Mouse (Mus musculus): ENCODE data around the gene Shprh. TPM values are rescaled to one million over a fixed set of nuclear protein-coding genes. Genes with fewer than 3 reads are reported as not detected.

The Shprh gene
- polyA plus RNA-seq (2015; fragmentation: Nextera tagmentation; extraction: Ambion mirVana): 17.6 and 17.7 TPM in 2 replicates

DNA sequence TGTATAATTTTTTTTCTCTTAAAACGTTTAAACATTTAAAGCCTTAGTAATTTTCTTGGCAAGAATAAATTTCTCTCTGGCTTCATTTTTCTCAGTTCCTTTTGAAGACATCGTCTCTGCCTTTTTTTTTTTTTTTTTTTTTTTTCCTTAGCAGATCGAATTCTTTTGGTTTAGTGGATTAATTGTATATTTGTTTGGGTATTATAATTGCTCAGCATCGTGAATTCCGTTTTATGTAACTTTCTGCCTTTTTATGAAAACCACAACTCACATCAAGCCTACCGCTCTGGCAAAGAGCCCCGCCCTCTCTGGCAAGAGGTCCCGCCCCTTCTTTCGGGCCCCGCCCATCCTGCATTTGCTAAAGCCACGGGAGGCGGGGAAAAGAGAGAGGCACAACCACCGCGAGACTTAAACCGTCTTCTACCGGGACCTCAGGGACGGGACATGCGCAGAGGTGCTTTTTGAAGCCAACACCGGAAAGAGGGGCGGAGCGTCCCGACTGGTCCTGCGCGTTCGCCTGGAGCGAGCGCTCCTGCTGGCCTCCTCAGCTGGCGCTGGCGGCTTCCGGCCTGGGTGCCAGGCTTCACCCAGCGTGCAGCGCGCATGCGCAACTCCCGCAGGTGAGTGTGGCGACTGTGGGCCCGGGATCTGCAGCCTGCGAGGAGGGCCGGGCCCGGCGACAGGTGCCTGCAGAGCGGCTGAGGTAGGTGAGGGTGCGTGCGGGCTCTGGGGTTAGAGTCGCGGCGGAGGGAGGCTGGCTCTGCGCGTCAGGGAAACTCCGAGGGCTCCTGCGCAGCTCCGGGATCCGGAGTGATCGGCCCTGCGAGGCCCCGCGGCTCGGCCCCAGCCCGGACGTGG is at the start of gene Shprh:
Gene Shprh, plus strand, starts transcription at position 544 of the 858 bp plus-strand sequence.
- Histone ChIP-seq H3K4me1 (peaks cover 14% of the 10 kb centered on the region), H3K9ac (peak within 1 kb of the TSS; percentile 93), H3K27ac (peak within 1 kb of the TSS; percentile 86), H3K36me3 (peaks cover 24% of the 10 kb centered on the region), H3K9me3 (replicated peaks) (no peaks in the 10 kb centered on the region), H3K4me3 (replicated peaks) (peak within 1 kb of the TSS; percentile 96), H3K27me3 (no peaks in the 10 kb centered on the region), H3K4me2 (peak within 1 kb of the TSS; percentile 68)
- peak; percentile 100 for ATAC-seq (replicated peaks; ENCODE audit: low FRiP score)
- 1% methylated on average over 60 of the region's 60 CpGs for WGBS

DNA sequence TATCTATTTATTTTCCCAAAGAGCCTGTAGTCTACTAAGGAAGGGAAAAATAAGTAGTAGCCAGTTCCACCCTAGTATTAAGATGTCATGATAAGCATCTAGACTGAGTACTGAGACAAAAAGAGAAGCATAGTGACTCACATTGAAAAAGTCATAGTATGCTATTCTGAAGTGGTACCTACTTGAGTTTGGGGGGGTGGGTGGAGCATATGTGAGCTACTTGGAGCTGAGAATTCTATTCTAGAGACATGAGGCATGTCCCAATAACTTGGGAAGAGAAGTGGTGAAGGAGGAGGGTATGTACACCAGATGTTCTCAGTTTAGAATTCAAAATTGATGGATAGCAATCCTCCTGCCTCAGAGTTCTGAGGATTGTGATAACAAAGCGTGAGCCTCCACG is 27.4 kb upstream of the Shprh start:
- Histone ChIP-seq H3K4me3 (replicated peaks) (no peak overlapping the region), H3K9me3 (replicated peaks) (no peaks in the 10 kb centered on the region), H3K9ac (no peak overlapping the region), H3K4me1 (no peaks in the 10 kb centered on the region), H3K27me3 (no peaks in the 10 kb centered on the region), H3K36me3 (no peaks in the 10 kb centered on the region), H3K27ac (no peak overlapping the region), H3K4me2 (no peak overlapping the region)
- ATAC-seq (replicated peaks; ENCODE audit: low FRiP score): no peak
- WGBS: 89% methylated on average over 2 of the region's 2 CpGs

DNA sequence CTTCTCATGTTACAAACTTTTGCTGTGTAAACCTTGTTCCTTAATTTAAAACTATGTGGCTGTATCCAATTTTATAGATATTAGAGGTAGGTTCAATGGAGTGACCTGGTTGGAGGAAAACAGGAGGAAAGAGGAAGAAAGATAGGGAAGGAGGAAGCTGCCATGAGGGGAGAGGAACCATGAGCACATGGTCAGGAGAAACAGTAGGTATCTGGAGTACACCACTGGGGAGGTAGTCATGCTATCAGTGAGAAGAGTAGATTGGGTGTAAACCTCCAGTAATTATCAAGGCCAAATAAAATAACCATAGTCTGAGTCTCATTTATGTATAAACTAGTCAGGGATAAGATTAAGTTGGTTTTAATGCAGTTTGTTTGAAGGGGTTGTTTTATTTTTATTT is 3.6 kb upstream of the Shprh start:
- no peaks in the 10 kb centered on the region for H3K27me3 ChIP-seq
- H3K27ac ChIP-seq: no peak overlapping the region
- H3K36me3 ChIP-seq: no peaks in the 10 kb centered on the region
- no peak overlapping the region for H3K4me3 ChIP-seq (replicated peaks)
- no peaks in the 10 kb centered on the region; the same call in 1 of the 2 replicates for H3K9me3 ChIP-seq (replicated peaks)
- peaks cover 8% of the 10 kb centered on the region for H3K4me1 ChIP-seq
- no peak overlapping the region for H3K9ac ChIP-seq
- no peak overlapping the region for H3K4me2 ChIP-seq
- ATAC-seq (replicated peaks; ENCODE audit: low FRiP score): no peak

DNA sequence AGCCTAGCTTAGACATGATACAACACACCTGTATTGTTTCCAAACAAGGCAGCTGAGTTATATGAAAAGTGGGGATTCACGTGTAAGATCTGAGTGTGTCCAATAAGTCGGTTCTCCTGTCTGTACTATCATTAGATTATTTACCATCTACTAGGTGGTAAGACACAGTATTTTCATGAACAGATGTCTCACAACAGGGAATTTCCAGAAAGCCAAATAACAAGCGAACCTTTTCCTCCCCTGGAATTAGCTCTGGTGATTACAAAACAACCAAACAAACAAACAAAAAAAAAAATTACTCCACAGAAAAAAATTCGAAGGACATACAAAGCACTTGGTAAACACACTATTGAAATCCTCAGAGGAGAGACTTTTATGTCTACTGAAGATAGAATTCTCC is 781 bp upstream of the Shprh start:
- H3K9ac ChIP-seq: no peak overlapping the region
- no peak for ATAC-seq (replicated peaks; ENCODE audit: low FRiP score)
- peak overlapping the region; percentile 68; the same call in 1 of the 2 replicates for H3K4me2 ChIP-seq
- H3K36me3 ChIP-seq: peaks cover 20% of the 10 kb centered on the region
- 78% methylated on average over 4 of the region's 4 CpGs for WGBS
- no peak overlapping the region; the same call in 1 of the 2 replicates for H3K4me3 ChIP-seq (replicated peaks)
- H3K4me1 ChIP-seq: peaks cover 14% of the 10 kb centered on the region
- no peak overlapping the region for H3K27ac ChIP-seq
- H3K9me3 ChIP-seq (replicated peaks): no peaks in the 10 kb centered on the region
- no peaks in the 10 kb centered on the region for H3K27me3 ChIP-seq

DNA sequence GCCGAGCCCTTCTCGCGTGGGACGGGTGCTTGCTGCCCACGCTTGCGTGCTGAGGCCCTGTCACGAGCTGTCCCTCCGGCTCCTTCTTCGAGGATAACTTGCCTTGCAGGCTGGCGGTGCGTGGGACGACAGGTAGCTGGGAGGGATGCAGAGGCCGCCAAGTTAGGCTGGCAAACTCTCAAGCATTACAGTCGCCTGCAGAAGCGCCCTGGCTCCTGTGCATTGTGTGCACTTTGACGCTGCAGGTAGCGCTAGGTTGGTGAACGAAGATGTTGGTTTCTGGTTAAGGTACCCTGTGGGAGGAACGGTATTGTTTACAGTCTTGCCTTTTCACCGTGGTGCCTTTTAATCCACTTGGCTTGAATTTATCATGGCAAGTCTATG is 507 bp downstream of the Shprh start:
- under 1% methylated on average over 20 of the region's 20 CpGs for WGBS
- Histone ChIP-seq H3K27ac (peak overlapping the region; percentile 86), H3K4me1 (peaks cover 14% of the 10 kb centered on the region), H3K4me3 (replicated peaks) (peak overlapping the region; percentile 96), H3K4me2 (peak overlapping the region; percentile 68), H3K36me3 (peaks cover 28% of the 10 kb centered on the region), H3K27me3 (no peaks in the 10 kb centered on the region), H3K9ac (peak overlapping the region; percentile 93), H3K9me3 (replicated peaks) (no peaks in the 10 kb centered on the region)
- ATAC-seq (replicated peaks; ENCODE audit: low FRiP score): no peak; the same call in 1 of the 2 replicates

DNA sequence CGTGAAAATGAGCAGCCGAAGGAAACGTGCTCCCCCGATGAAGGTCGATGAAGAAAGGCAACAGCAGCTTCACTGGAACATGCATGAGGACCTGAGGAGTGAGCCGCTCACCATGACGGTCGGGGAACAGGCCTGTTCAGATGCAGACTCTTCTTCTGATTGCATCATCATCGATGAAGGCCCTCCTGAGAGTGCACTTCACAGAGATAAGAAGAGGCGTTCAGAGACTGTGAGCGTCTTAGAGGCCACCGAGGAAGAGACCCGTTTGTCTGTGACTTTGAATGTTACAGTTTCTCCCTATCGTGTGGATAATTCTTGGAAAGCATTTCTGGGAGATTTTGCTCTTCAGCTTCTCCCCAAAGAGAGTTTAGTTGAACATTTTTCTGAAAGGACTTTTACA is 2.4 kb downstream of the Shprh start:
- Histone ChIP-seq H3K4me1 (peaks cover 14% of the 10 kb centered on the region), H3K9me3 (replicated peaks) (no peaks in the 10 kb centered on the region), H3K4me2 (no peak overlapping the region), H3K27ac (no peak overlapping the region), H3K4me3 (replicated peaks) (no peak overlapping the region), H3K9ac (no peak overlapping the region), H3K27me3 (no peaks in the 10 kb centered on the region), H3K36me3 (peaks cover 46% of the 10 kb centered on the region)
- ATAC-seq (replicated peaks; ENCODE audit: low FRiP score): no peak
- WGBS: 93% methylated on average over 14 of the region's 14 CpGs

DNA sequence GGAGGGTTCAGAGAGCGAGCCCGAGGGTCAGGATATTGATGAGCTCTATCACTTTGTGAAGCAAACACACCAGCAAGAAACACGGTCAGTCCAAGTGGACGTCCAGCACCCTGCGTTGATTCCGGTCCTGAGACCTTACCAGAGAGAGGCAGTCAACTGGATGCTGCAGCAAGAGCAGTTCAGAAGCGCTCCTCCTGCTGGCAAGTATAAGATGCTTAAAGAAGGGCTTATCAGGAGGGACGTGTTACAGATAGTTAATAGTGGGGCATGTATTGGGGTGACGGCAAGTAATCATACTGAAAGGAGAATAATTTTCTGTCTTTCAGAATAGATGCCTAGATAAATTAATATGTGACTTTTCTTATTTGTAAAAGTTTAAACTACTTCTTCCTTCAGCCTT is 7.8 kb downstream of the Shprh start:
- no peaks in the 10 kb centered on the region for H3K9me3 ChIP-seq (replicated peaks)
- H3K27me3 ChIP-seq: no peaks in the 10 kb centered on the region
- no peaks in the 10 kb centered on the region for H3K4me1 ChIP-seq
- no peak overlapping the region for H3K9ac ChIP-seq
- H3K36me3 ChIP-seq: peaks cover 75% of the 10 kb centered on the region
- WGBS: 93% methylated on average over 9 of the region's 9 CpGs
- no peak for ATAC-seq (replicated peaks; ENCODE audit: low FRiP score)
- no peak overlapping the region for H3K27ac ChIP-seq
- H3K4me2 ChIP-seq: no peak overlapping the region
- no peak overlapping the region for H3K4me3 ChIP-seq (replicated peaks)

DNA sequence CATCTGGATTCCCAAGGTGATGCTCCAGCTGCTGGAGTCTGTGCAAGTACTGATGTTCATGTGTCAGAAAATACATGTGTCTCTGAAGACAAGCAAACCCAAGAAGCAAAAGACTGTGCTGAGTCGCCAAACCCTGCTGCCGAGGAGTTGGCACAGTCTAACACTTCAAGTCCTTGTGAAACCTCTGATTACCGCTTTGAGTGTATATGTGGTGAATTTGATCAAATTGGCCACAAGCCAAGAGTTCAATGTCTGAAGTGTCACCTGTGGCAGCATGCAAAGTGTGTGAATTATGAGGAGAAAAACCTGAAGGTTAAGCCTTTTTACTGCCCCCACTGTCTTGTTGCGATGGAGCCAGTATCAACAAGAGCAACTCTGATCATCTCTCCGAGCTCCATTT is 15.3 kb downstream of the Shprh start:
- H3K27me3 ChIP-seq: no peaks in the 10 kb centered on the region
- no peak for ATAC-seq (replicated peaks; ENCODE audit: low FRiP score)
- H3K9me3 ChIP-seq (replicated peaks): no peaks in the 10 kb centered on the region
- H3K36me3 ChIP-seq: peaks cover 78% of the 10 kb centered on the region
- no peak overlapping the region for H3K27ac ChIP-seq
- no peak overlapping the region for H3K4me3 ChIP-seq (replicated peaks)
- H3K4me1 ChIP-seq: no peaks in the 10 kb centered on the region
- no peak overlapping the region for H3K9ac ChIP-seq
- H3K4me2 ChIP-seq: no peak overlapping the region
- WGBS: 90% methylated on average over 5 of the region's 5 CpGs

DNA sequence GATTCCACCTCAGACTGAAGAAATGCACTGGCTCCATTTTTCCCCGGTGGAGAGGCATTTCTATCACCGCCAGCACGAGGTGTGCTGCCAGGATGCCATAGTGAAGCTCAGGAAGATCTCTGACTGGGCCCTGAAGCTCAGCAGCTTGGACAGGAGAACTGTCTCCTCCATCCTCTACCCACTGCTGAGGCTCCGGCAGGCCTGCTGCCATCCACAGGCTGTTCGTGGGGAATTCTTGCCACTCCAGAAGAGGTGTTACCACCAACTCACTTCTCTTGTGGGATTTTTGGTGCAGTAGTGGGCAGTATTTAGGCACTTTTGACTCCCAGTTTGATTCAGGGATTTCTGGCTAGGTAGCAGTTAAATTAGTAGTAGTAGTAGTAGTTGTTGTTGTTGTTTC is 21.0 kb downstream of the Shprh start:
- Histone ChIP-seq H3K27me3 (no peaks in the 10 kb centered on the region), H3K4me2 (no peak overlapping the region), H3K9ac (no peak overlapping the region), H3K4me3 (replicated peaks) (no peak overlapping the region), H3K36me3 (peaks cover 86% of the 10 kb centered on the region), H3K9me3 (replicated peaks) (no peaks in the 10 kb centered on the region), H3K4me1 (no peaks in the 10 kb centered on the region), H3K27ac (no peak overlapping the region)
- WGBS: 92% methylated on average over 5 of the region's 5 CpGs
- ATAC-seq (replicated peaks; ENCODE audit: low FRiP score): no peak

DNA sequence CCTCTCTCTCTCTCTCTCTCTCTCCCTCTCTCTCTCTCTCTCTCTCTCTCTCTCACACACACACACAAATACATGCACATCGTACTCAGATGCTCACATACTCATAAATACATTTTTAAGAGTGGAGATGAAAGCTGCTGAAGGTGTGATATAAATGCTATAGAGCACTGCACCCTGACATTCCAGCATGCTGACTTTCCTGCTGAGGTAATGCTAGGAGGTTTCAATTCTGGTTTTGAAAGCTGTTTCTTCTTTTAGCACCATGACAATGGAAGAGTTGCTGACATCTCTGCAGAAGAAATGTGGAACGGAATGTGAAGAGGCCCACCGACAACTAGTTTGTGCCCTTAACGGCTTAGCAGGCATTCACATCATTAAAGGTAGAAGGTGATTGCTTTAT is 22.4 kb downstream of the Shprh start:
- whole genome bisulfite sequencing: 90% methylated on average over 4 of the region's 4 CpGs
- Histone ChIP-seq H3K9ac (no peak overlapping the region), H3K4me3 (replicated peaks) (no peak overlapping the region), H3K36me3 (peaks cover 81% of the 10 kb centered on the region), H3K27me3 (no peaks in the 10 kb centered on the region), H3K4me1 (no peaks in the 10 kb centered on the region), H3K27ac (no peak overlapping the region), H3K4me2 (no peak overlapping the region), H3K9me3 (replicated peaks) (no peaks in the 10 kb centered on the region)
- ATAC-seq (replicated peaks; ENCODE audit: low FRiP score): no peak

DNA sequence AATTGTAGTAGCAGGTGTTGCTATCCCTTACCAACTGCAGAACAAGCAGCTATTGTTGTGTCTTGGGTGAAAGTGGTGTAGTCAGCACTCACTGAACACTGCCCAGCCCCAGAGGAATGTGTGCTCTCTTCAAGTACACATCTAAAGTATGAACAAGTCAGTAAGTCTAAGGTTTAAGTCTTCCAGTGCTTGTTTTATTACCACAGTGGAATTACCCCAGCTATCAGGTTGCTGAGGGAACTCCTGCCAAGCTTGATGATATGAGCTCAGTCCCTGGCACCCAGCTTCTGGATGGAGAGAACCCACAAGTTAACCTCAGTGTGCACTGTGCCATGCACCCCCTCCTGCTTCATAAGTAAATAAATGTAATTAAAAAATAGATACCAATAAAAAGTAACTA is 23.3 kb downstream of the Shprh start:
- no peak overlapping the region for H3K4me2 ChIP-seq
- H3K9ac ChIP-seq: no peak overlapping the region
- H3K36me3 ChIP-seq: peaks cover 79% of the 10 kb centered on the region
- no peaks in the 10 kb centered on the region for H3K27me3 ChIP-seq
- no peak for ATAC-seq (replicated peaks; ENCODE audit: low FRiP score)
- H3K27ac ChIP-seq: no peak overlapping the region
- H3K4me3 ChIP-seq (replicated peaks): no peak overlapping the region
- H3K4me1 ChIP-seq: no peaks in the 10 kb centered on the region
- H3K9me3 ChIP-seq (replicated peaks): no peaks in the 10 kb centered on the region

DNA sequence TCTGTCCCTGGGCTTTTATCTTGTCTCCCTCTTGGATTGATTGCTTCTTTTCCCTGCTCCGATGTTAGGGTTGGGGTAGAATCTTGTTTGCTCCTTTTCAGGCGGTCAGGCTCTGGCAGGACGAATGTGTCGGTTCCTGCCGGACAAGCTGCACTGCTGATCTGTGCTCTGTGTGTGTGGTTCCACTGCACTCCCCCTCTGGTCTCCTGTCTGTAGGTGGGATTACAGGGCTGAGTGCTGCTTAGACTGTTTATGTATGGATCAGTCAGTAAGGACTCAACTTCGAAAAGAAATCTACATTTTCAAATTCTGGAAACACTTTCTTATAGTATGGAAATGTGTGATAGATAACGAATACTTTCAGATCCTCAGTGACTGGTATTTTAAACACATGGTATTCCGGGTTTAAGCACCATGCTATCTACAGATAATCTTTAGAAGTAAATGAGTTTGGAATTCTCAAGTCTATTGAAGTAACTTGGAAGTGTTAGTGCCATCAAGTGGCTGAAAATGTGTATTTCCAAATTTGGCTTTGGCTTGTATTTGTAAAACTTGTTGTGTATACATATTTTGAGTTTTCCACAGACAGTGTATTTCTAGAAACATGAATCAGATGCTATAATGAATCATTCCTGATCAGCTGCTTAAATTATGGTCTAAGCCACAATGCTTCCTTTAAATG is 26.7 kb downstream of the Shprh start:
- H3K27ac ChIP-seq: no peak overlapping the region
- H3K9me3 ChIP-seq (replicated peaks): no peaks in the 10 kb centered on the region
- H3K4me3 ChIP-seq (replicated peaks): no peak overlapping the region
- no peaks in the 10 kb centered on the region for H3K27me3 ChIP-seq
- 0 out of 2 replicates have a peak, but pooled peaks have one; percentile 40 for ATAC-seq (replicated peaks; ENCODE audit: low FRiP score)
- 92% methylated on average over 8 of the region's 8 CpGs for WGBS
- peaks cover 72% of the 10 kb centered on the region for H3K36me3 ChIP-seq
- no peak overlapping the region for H3K4me2 ChIP-seq
- H3K9ac ChIP-seq: no peak overlapping the region
- H3K4me1 ChIP-seq: no peaks in the 10 kb centered on the region

Data from kidney, embryonic 15.5 days (tissue).